Mouse (Mus musculus) MEL (cell line): Measurements from ENCODE around the gene Tnnc1. TPM values are rescaled to one million over a fixed set of nuclear protein-coding genes. Genes with fewer than 3 reads are reported as not detected.

Source experiments
- DNase-seq: peaks from one replicate; pipeline ENCODE4 v3.0.0; 2011; ENCODE audit warnings: low read depth, low spot score
- H3K27ac ChIP-seq: 2 replicates; pipeline ENCODE4 v1.5.1; 2012; ENCODE audit warnings: low read depth, mild to moderate bottlenecking, control low read depth, low read length, moderate library complexity; ENCODE audit not compliant: control insufficient read depth
- H3K27me3 ChIP-seq, 2 experiments: fragments of 150-350 bp in 1 of 2; sonication (generic) in 1 of 2; 2 replicates each; pipeline ENCODE4 v1.6.1; 2012; ENCODE audit warnings: low read length in 2 of 2, mild to moderate bottlenecking in 2 of 2, improper control_type of control experiment in 1 of 2, moderate library complexity in 1 of 2; ENCODE audit not compliant: insufficient read depth in 2 of 2, control insufficient read depth in 1 of 2
- H3K36me3 ChIP-seq, 2 experiments: 2 replicates each; pipeline ENCODE4 v1.6.1; 2012 to 2014; ENCODE audit warnings: low read length in 2 of 2, improper control_type of control experiment in 1 of 2, inconsistent platforms in 1 of 2, mild to moderate bottlenecking in 1 of 2; ENCODE audit not compliant: insufficient read depth in 2 of 2, control insufficient read depth in 1 of 2
- H3K4me1 ChIP-seq, 2 experiments: fragments of 150-350 bp in 1 of 2; sonication (generic) in 1 of 2; 2 replicates each; pipeline ENCODE4 v1.6.1; 2012; ENCODE audit warnings: low read length in 2 of 2, improper control_type of control experiment in 1 of 2, mild to moderate bottlenecking in 1 of 2; ENCODE audit not compliant: insufficient read depth in 2 of 2, control insufficient read depth in 1 of 2
- H3K4me3 ChIP-seq, 2 experiments: fragments of 150-350 bp in 1 of 2; sonication (generic) in 1 of 2; 2 replicates each; pipeline ENCODE4 v1.5.1; 2012; ENCODE audit warnings: low read depth in 2 of 2, low read length in 2 of 2, mild to moderate bottlenecking in 2 of 2, moderate library complexity in 2 of 2, control low read depth in 1 of 2, improper control_type of control experiment in 1 of 2; ENCODE audit not compliant: control insufficient read depth in 1 of 2, insufficient read depth in 1 of 2
- H3K79me2 ChIP-seq: 2 replicates; pipeline ENCODE4 v1.6.1; 2012; ENCODE audit warnings: mild to moderate bottlenecking, low read length, moderate library complexity; ENCODE audit not compliant: control insufficient read depth, poor library complexity, insufficient read depth
- H3K9ac ChIP-seq: 2 replicates; pipeline ENCODE4 v1.6.1; 2012; ENCODE audit warnings: low read depth, mild to moderate bottlenecking, control low read depth, low read length, moderate library complexity; ENCODE audit not compliant: control insufficient read depth, poor library complexity, severe bottlenecking
- H3K9me3 ChIP-seq: fragments of 150-350 bp; sonication (generic); replicated peaks from 2 replicates; pipeline ENCODE4 v1.6.1; 2012; ENCODE audit warnings: mild to moderate bottlenecking, low read length, improper control_type of control experiment, moderate library complexity; ENCODE audit not compliant: insufficient read depth
- CHD1 ChIP-seq: IDR thresholded peaks from 2 replicates; pipeline ENCODE4 v1.6.1; 2012; ENCODE audit warnings: low read depth, mild to moderate bottlenecking, inconsistent platforms, low read length, improper control_type of control experiment
- CTCF ChIP-seq, 3 experiments: IDR thresholded peaks in 2 of 3; conservative IDR thresholded peaks in 1 of 3; 2 replicates each; pipeline ENCODE4 v1.5.1; 2011 to 2012; ENCODE audit warnings: low read length in 3 of 3, low read depth in 2 of 3, mild to moderate bottlenecking in 2 of 3, improper control_type of control experiment in 1 of 3, inconsistent platforms in 1 of 3, mixed read lengths in 1 of 3, moderate library complexity in 1 of 3; ENCODE audit not compliant: control insufficient read depth in 1 of 3, insufficient read depth in 1 of 3, poor library complexity in 1 of 3, severe bottlenecking in 1 of 3
- E2F4 ChIP-seq: IDR thresholded peaks from 2 replicates; pipeline ENCODE4 v1.6.1; 2011; ENCODE audit warnings: low read depth, low read length, improper control_type of control experiment, borderline replicate concordance
- ELF1 ChIP-seq: IDR thresholded peaks from 2 replicates; pipeline ENCODE4 v1.6.1; 2014; ENCODE audit warnings: low read depth, mild to moderate bottlenecking, inconsistent platforms, low read length, improper control_type of control experiment, moderate library complexity
- ETS1 ChIP-seq: IDR thresholded peaks from 2 replicates; pipeline ENCODE4 v1.6.1; 2012; ENCODE audit warnings: low read depth, mild to moderate bottlenecking, inconsistent platforms, low read length, improper control_type of control experiment, moderate library complexity
- GATA1 ChIP-seq: IDR thresholded peaks from 2 replicates; pipeline ENCODE4 v1.6.1; 2011; ENCODE audit warnings: low read depth, low read length, improper control_type of control experiment
- HCFC1 ChIP-seq: IDR thresholded peaks from 2 replicates; pipeline ENCODE4 v1.6.1; 2012; ENCODE audit warnings: low read depth, mild to moderate bottlenecking, inconsistent platforms, low read length, improper control_type of control experiment, moderate library complexity
- KAT2A ChIP-seq: conservative IDR thresholded peaks from 2 replicates; pipeline ENCODE4 v1.6.1; 2012; ENCODE audit warnings: low read depth, low read length, improper control_type of control experiment, inconsistent platforms
- MAFK ChIP-seq: IDR thresholded peaks from 2 replicates; pipeline ENCODE4 v1.6.1; 2011; ENCODE audit warnings: low read depth, mild to moderate bottlenecking, low read length, improper control_type of control experiment, borderline replicate concordance
- MAZ ChIP-seq: IDR thresholded peaks from 2 replicates; pipeline ENCODE4 v1.6.1; 2012; ENCODE audit warnings: low read depth, mild to moderate bottlenecking, inconsistent platforms, low read length, improper control_type of control experiment
- POLR2AphosphoS5 ChIP-seq: IDR thresholded peaks from 2 replicates; pipeline ENCODE4 v1.6.1; 2012; ENCODE audit warnings: low read depth, borderline replicate concordance, mild to moderate bottlenecking, inconsistent platforms, low read length, moderate library complexity, mixed read lengths
- SMC3 ChIP-seq: IDR thresholded peaks from 2 replicates; pipeline ENCODE4 v1.6.1; 2011; ENCODE audit warnings: low read depth, low read length, improper control_type of control experiment
- TAL1 ChIP-seq: IDR thresholded peaks from 2 replicates; pipeline ENCODE4 v1.6.1; 2012; ENCODE audit warnings: mild to moderate bottlenecking, inconsistent platforms, low read length, moderate library complexity, mixed read lengths
- TCF12 ChIP-seq: IDR thresholded peaks from 2 replicates; pipeline ENCODE4 v1.6.1; 2014; ENCODE audit warnings: low read depth, mild to moderate bottlenecking, inconsistent platforms, low read length, improper control_type of control experiment, moderate library complexity
- UBTF ChIP-seq: IDR thresholded peaks from 2 replicates; pipeline ENCODE4 v1.6.1; 2012; ENCODE audit warnings: low read depth, mild to moderate bottlenecking, inconsistent platforms, low read length, improper control_type of control experiment, moderate library complexity, borderline replicate concordance; ENCODE audit not compliant: insufficient read depth
- USF1 ChIP-seq: IDR thresholded peaks from 2 replicates; pipeline ENCODE4 v1.6.1; 2014; ENCODE audit warnings: low read depth, mild to moderate bottlenecking, inconsistent platforms, low read length, improper control_type of control experiment, moderate library complexity
- USF2 ChIP-seq, 2 experiments: IDR thresholded peaks; 2 replicates each; pipeline ENCODE4 v1.6.1; 2011 to 2012; ENCODE audit warnings: improper control_type of control experiment in 2 of 2, low read length in 2 of 2, borderline replicate concordance in 1 of 2, inconsistent platforms in 1 of 2, low read depth in 1 of 2, mild to moderate bottlenecking in 1 of 2; ENCODE audit not compliant: insufficient read depth in 1 of 2
- ZKSCAN1 ChIP-seq: IDR thresholded peaks from 2 replicates; pipeline ENCODE4 v1.6.1; 2012; ENCODE audit warnings: low read depth, mild to moderate bottlenecking, inconsistent platforms, low read length, improper control_type of control experiment, moderate library complexity
- ZMIZ1 ChIP-seq: IDR thresholded peaks from 2 replicates; pipeline ENCODE4 v1.6.1; 2012; ENCODE audit warnings: low read depth, mild to moderate bottlenecking, inconsistent platforms, low read length, improper control_type of control experiment, moderate library complexity
- polyA plus RNA-seq, 2 experiments: library from polyadenylated mRNA; stranded (reverse) in 1 of 2; unstranded in 1 of 2; fragments of >175 nt in 1 of 2; fragments of >200 nt in 1 of 2; gene quantifications; 2 replicates each; pipeline versions ENCODE4 v1.2.1 to v1.2.4; 2012; ENCODE audit warnings: low replicate concordance in 2 of 2, low read depth in 1 of 2; ENCODE audit not compliant: insufficient read length in 2 of 2, insufficient read depth in 1 of 2, missing spikeins in 1 of 2
- total RNA-seq: library from RNA; depleted of rRNA; stranded (reverse); fragments of 300-350 nt; gene quantifications from 2 replicates; pipeline ENCODE4 v1.2.3, GENCODE M21; 2012

Gene Tnnc1
- total and polyA plus RNA-seq, 3 experiments = 0.19 TPM; not detected in 2

DNA sequence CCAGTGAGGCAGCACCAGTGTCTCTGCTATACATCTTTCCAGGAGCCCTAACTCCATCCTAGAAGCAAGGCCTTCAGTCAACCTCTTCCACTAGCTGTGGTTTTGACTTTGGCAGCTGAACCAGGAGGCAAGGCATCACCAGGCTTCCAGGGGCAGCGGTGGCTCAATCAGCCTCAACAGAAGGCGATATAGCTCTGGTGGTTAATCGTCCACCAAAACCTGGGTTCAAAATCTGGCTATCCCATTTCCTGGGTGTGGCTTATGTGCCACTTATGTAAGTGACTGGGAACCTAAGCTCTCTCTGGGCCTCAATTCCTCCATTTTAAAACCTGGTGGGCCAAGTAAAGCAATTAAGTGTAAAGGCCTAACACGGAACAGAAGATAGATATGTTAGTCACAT is 3.3 kb upstream of the Tnnc1 start:
- Histone ChIP-seq H3K36me3 (peaks cover 3 to 18% of the 10 kb centered on the region in 2 experiments; a peak in 3 of 4 replicates), H3K9me3 (no peaks in the 10 kb centered on the region), H3K4me3 (peak overlapping the region; percentile 84 to 98; a peak in 2 of 4 replicates), H3K79me2 (peaks cover 19% of the 10 kb centered on the region), H3K27ac (no peak overlapping the region), H3K4me1 (peaks cover 3 to 11% of the 10 kb centered on the region in 2 experiments; a peak in 3 of 4 replicates), H3K9ac (no peak overlapping the region; the same call in 1 of the 2 replicates), H3K27me3 (no peaks in the 10 kb centered on the region)
- peak; percentile 18 for DNase-seq
- TF ChIP-seq ZMIZ1 (no peak), SMC3 (no peak), TCF12 (no peak), ETS1 (no peak), ZKSCAN1 (no peak), MAZ (no peak), ELF1 (no peak), UBTF (no peak), GATA1 (no peak), USF1 (no peak), MAFK (no peak), POLR2AphosphoS5 (no peak), KAT2A (no peak), CHD1 (no peak), HCFC1 (no peak)

- H3K9me3 ChIP-seq = no peaks in the 10 kb centered on the region
- H3K36me3 ChIP-seq = peaks cover 3 to 18% of the 10 kb centered on the region in 2 experiments; a peak in 3 of 4 replicates
- TF ChIP-seq USF1 (no peak), E2F4 (no peak), CTCF (IDR thresholded peaks at IDR 0.05 in 2 of 3, conservative IDR thresholded peaks at IDR 0.05 in 1 of 3; ENCODE audit: control insufficient read depth in 1 of 3, insufficient read depth in 1 of 3, low read depth in 2 of 3, low read length in 3 of 3, poor library complexity in 1 of 3, severe bottlenecking in 1 of 3) (no peak), USF2 (IDR thresholded peaks at IDR 0.05; ENCODE audit: borderline replicate concordance in 1 of 2, insufficient read depth in 1 of 2, low read depth in 1 of 2, low read length in 2 of 2) (no peak), TAL1 (no peak)
- H3K9ac ChIP-seq = peak overlapping the region; percentile 99
- no peaks in the 10 kb centered on the region for H3K27me3 ChIP-seq
- DNase-seq = no peak
- peak overlapping the region; percentile 84 to 98 for H3K4me3 ChIP-seq
- peaks cover 19% of the 10 kb centered on the region for H3K79me2 ChIP-seq
- H3K4me1 ChIP-seq = peaks cover 3 to 11% of the 10 kb centered on the region in 2 experiments; a peak in 3 of 4 replicates
- no peak overlapping the region for H3K27ac ChIP-seq
These were observed 2.9 kb upstream of the Tnnc1 start for GRCm38 (mm10) chr14:31205244-31205561.
